Mouse (Mus musculus) brain, adult 2 months (tissue): Measurements from ENCODE around the gene Olfr1124.

Experiments used
- DNase-seq: peaks from one replicate; pipeline ENCODE4 v3.0.0; 2011; ENCODE audit warnings: low read depth, low spot score

Gene Olfr1124

DNA sequence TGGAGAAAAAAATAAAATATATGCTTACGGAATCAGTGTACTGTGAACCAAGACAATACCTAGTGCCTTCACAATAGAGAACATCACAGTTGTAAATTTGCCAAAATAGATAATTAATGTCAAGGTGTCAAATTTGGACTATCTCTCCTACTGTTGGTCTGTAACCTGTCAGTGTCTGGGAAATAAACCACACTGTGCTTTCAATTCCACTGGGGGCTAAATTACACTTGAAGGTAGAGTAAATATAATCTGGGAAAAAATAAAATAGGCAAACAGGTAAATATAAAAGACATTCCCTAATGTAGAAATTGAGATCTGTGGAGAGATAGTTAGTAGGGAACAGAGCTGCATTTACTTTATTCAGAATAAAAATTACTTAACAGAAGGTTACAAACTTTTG lies at the start of gene Olfr1124:
TSS of gene Olfr1124 (plus strand) at position 301 of the 400 bp plus-strand sequence.
- no peak for DNase-seq

DNA sequence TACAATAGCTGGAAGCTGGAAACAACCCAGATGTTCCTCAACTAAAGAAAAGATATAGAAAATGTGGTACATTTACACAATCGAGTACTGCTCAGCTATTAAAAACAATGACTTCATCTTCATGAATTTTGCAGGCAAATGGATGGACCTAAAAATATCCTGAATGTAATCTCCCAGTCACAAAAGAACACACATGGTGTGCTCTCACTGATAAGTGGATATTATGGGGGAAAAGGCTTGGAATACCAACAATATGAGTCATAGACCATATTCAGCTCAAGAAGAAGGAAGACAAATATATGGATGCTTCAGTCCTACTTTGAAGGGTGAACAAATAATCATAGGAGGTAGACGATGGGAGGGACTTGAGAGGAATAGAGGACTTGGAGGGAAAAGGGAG lies 46.1 kb upstream of the Olfr1124 start:
- DNase-seq: no peak

DNA sequence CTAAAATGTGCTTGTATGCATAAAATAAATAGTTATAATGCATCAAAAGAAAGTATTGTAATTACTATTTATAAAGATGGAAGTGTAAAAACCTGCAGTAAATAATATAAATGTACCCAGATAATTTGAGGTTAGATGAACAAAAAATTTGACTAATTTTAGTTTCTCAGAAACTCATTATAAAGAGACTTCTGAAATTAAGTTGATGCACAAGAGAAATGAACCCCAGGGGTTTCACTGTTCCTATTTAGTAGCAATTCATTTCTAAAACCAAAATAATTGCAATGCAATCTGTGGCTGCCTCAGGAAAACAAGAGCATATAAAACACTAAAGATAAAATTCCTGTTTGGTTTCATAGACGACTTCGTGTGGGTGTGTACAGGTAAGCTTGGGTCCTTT lies 44.5 kb upstream of the Olfr1124 start, which contains the start of gene Olfr1122:
TSS of gene Olfr1122 (plus strand) at position 301 of the 400 bp plus-strand sequence.
- DNase-seq: no peak

DNA sequence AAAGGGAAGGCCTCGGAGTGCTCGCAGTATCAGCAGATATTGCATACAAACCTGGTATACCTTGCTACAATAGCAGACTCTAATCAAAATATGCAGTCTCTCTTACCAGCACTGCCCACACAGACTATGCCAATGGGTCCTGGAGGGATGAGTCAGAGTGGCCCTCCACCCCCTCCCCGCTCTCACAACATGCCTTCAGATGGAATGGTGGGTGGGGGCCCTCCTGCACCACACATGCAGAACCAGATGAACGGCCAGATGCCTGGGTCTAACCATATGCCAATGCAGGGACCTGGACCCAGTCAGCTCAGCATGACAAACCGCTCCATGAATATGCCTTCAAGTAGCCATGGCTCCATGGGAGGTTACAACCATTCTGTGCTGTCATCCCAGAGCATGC lies 36.5 kb upstream of the Olfr1124 start:
- peak; percentile 9 for DNase-seq

DNA sequence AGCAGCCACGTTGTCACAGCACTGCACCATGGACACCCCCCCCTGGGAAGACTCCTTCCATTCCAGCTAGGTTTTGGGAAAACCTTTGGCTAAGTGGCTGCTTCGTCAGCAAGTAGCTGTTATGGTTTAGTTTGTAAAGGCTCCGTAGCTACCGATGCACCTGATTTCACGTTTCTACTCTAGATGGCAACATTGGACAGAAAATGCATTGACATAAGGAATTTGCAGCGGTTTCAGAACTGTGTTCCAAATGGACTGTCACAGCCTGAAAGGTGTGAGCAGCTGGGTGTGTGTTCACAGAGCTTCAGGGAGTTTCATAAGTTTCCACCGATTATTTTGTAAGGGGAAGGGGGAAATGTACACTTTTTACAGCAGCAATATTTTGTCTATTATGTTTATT lies 35.4 kb upstream of the Olfr1124 start:
- DNase-seq: peak; percentile 25

DNA sequence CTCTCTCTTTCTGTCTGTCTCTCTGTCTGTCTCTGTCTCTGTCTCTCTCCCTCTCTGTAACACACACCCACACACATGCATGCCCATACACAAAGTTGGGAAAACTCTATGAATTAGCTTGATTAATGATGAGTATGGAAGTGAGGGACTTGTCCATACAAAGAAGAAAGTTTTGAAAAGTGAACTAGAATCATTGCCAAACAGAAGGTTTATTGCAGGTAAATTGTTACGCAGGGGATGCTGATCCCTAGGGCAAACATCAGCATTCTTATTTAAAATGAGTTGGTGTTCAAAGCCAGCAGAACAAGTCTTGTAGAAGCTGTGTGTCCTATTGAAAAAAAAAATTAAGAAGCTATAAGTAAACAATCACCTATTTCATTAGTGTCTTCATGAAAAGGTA lies 13.7 kb upstream of the Olfr1124 start, which contains the start of gene Olfr1123:
TSS of gene Olfr1123 (plus strand) at position 301 of the 400 bp plus-strand sequence.
- no peak for DNase-seq

DNA sequence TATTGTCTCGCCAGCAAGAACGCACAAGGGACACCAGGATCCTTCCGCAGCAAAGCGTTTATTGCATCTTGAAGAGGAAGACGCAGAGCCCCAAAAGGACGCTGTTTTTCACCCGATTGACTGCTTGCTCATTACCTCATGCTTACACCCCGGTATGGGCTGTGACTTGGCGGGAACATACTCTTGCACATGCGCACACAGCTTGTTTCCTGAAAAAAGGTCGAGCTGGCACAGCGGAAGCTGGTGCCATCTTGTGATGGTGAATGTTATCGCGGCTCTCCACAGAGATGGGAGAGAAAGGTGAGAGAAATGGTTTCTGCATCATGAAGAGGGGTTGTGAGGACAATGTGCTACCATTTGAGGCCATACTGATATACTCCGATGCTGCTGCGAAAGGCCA lies 7.7 kb downstream of the Olfr1124 start:
- DNase-seq: no peak

DNA sequence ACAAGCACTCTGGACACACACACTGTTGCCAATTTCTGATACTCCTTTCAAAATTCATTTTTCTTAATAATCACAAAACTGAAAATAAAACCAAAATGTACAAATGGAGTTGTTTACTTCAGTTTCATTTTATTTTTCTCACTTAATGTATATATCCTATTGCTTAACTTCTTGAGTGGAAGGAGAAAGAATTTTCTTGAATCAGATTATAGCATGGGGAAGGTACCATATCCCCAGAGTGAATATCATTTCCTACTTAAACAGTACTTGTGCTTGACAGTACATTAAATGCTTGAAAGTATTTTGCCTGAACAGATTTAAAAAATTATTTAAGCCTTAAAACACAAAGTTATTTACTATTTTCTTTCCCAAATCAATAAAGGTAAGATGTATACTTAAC lies 23.6 kb downstream of the Olfr1124 start, which contains the start of gene Olfr1126:
TSS of gene Olfr1126 (plus strand) at position 301 of the 400 bp plus-strand sequence.
- DNase-seq: no peak

DNA sequence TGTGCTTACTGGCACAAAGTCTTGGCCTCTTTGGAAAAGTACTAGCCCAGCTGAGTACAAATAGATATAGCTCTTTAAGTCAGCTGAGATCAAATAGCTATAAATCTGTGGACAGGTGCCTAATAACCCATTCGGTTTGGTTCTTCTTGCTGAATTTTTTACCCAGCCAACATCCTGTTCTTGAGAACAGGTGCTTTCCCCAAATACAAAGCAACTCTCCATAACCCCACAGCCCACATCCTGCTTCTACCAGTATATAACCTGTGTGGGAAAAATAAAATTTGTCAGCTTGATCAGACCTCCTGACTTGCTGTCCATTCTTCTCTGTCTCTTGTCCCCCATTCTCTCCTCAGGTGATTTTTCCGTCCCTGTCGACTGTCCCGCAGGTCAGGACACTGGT lies 31.7 kb downstream of the Olfr1124 start:
- no peak for DNase-seq

DNA sequence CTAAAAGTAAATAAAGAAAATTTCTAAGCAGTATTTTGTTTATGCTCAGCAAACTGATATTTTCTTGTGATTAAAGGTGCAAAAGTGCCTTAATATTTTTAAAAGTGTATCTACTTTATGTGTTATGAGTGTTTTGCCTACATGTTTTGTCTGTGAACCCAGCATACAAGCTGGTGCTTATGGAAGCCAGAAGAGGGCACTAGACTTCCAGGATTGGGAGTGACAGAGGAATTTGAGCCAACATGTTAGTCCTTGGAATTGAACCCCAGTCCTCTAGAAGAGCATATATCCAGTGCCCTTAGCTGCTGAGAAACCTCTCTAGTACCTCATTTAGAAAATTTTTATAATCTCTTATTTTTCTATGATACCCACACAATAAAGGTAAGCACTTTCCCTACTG lies 50.1 kb downstream of the Olfr1124 start:
- peak; percentile 2 for DNase-seq

DNA sequence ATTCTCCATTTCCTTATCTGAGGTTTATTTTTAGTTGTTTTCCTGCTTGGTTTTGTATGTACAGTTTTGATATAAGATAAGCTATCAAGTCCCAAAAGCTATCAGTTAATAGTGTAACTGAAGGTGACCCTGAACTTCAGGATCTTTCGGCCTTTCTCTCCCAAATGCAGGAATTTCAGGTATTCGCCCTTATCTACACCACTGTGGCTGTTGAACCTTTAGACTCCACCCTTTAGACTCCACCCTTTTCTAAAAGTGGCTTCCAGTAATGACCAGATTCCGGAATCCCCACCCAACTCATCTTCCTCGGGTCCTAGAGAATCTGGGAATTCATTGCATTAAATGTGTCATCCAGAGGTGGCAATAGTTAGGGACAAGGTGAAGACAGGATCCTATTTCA lies 51.1 kb downstream of the Olfr1124 start:
- no peak for DNase-seq

DNA sequence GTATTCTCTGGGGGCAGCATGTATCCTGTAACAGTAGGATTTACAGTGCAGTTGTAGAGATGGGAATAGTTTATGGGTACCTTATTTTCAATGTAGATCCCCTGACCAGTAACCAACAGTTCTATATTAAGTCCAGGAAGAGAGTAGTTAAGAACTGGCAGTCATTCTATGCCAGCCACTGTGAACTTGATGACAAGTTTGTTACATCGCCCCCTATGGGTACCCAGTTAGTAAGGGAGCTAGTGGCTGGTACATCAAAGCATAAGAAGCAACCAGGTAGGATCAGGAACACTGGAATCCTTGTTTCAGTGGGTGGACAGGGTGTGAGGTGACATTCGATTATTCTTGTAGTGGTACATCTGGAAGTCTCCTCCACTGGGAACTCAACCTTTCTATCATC lies 52.2 kb downstream of the Olfr1124 start:
- no peak for DNase-seq
